Mouse (Mus musculus) right cerebral cortex, adult 18-20 months (tissue): ENCODE measurements around the gene Prss34.

Experiments
- DNase-seq: peaks from one replicate; pipeline ENCODE4 v3.0.0; 2022; ENCODE audit warnings: mixed read lengths

The Prss34 gene

GRCm38 (mm10) chr17:25320819-25321218 is 22.6 kb downstream of the Prss34 start:
- DNase-seq, result no peak

GRCm38 (mm10) chr17:25322930-25323329 is 24.7 kb downstream of the Prss34 start:
- no peak for DNase-seq

- DNase-seq, result no peak
These were observed 34.1 kb downstream of the Prss34 start for GRCm38 (mm10) chr17:25332321-25332720.

GRCm38 (mm10) chr17:25333943-25334342 is 35.7 kb downstream of the Prss34 start:
- peak; percentile 40 for DNase-seq

- no peak for DNase-seq
These were observed 40.0 kb downstream of the Prss34 start for GRCm38 (mm10) chr17:25338218-25338617.

- DNase-seq, result no peak
These were observed 41.8 kb downstream of the Prss34 start for GRCm38 (mm10) chr17:25340003-25340402.

GRCm38 (mm10) chr17:25341490-25341889 is 43.3 kb downstream of the Prss34 start:
- DNase-seq, result no peak

- DNase-seq, result no peak
These were observed 47.3 kb downstream of the Prss34 start, which contains the start of gene Tpsab1 for GRCm38 (mm10) chr17:25345462-25345861. TSS of gene Tpsab1 (minus strand) at chr17:25345562.
